Mouse (Mus musculus): ENCODE data around the gene Tank.

Tank gene

DNA sequence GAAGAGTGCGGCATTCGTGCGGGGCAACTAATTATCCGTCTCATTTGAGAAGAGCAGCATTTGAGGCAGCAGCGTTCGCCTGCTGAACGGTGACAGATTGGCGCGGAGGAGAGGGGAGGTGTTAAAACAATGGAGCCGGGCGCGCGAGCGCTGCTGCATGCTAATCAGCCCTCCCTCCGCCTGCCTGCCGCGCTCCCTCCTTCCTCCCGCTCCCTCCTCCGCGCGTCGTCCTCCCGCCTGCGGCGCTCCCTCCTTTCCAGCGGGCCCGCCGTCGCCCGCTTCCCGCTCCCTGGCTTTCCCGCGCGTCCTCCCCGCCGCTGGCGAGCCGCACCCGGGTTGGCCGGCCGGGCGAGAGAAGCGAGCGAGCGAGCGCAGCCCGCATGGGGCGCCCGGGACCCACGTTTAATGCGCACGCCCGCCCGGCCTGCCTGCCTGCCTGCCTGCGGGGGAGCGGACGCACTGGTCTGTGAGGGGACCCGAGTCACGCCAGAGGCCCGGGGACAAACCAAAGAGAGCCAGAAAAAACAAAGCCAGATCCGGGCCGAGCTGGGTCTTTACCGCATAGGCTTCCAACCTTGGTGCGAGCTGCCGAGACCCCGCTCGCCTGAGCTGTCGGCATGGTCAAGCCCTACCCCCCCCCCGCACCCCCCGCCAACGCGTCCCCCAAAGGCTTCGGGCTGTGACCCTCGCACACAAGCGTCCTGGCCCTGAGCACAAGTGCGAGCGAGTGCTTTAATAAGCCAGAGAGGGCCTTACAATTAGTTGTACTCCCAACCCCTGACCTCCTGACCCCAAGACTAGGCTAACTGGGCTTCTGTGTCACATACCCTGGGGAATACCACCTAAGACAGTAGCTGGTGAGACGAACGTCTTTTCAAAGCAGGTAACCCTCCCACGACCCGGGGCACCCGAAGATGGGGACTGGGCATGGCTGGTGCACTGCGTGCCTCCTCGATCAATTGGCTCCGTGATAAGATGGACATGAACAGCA is 78.3 kb downstream of the Tank start:
- no peak for DNase-seq (ENCODE audit: low spot score)

DNA sequence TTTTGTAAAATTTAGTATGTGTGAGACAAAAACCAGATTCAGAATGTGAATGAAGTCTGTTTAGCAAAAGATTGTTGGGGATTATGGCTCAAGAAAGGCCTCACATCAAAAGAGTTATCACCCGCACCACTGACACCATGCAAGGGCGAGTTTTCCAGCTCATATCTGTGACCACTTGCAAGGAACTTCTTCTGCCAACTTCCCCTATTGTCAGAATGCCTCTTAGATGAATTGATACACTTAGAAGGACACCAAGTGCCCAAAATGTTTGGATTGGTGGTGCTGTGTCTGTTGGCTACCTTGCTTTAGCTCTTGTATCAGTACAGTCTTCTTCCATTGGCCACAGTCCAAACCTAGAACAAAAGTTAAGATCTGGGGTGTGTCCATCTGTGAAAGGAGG is 80.9 kb downstream of the Tank start:
- DNase-seq (ENCODE audit: low spot score), result no peak

DNA sequence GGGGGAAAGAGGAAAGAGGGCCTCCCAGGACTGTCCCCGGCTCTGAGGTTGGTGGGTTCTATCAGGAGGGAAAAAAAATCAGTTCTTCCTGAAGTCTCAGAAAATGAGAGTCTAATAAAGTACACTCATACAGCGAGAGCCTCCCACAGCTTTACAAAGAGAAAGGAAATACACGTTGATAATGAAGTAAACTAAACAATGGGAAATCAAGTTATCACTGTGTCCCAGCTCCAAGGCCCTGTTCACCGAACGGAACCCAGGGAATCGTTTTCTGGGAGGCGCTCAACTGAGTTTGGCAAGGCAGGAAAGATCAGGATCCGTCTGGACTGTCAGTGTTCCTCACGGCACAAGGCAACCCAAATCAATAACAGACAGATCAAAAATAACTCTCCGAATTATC is 84.4 kb downstream of the Tank start:
- DNase-seq (ENCODE audit: low spot score), result no peak

DNA sequence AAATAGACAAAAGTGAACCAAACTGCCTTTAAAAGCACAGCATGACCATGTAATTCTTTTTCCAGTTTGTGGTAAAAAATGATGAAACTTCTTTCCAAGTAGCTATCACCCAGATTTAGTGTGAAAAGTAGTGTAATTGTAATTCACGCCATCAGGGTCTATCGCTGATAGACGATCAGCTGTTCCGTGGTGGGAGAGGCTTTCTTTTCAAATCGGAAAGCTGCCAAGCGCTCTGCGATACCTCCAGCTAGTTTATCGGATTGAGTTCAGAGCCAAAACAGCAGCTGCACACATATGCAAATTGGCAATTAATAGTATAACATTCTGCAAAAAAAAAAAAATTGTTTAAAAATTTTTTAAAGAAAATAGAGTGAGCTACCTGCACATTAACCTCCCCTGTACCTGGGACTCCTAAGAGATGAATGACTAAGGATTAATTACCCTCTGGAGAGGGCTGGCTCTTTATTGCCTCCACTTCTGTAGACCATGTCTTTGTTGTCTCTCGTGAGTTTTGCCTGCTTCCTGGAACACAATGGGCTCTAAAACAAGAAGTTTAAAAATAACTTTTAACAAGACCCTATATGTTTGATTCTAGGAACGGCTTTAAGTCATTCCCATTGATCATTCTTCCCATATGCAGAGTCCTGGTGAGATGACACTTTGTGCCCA is 85.3 kb downstream of the Tank start:
- DNase-seq (ENCODE audit: low spot score), result no peak

DNA sequence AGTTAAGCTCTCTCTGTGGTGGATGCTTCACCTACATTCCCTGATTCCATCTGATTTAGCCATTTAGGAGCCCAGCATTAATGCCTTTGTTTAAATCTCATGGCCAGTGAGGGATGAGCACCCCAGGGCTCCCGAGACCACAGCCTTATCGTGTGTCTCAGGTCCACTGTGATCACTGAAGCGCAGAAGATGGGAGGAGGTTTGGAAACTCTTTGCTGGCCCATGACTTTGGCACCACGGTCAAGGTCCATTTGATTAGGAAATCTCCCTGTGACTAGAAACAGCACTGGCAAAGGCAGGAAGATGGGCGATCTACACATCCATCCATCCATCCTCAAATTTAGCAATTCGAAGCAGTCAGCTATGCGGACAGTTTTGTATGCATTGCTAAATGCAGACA is 89.0 kb downstream of the Tank start:
- no peak for DNase-seq (ENCODE audit: low spot score)

DNA sequence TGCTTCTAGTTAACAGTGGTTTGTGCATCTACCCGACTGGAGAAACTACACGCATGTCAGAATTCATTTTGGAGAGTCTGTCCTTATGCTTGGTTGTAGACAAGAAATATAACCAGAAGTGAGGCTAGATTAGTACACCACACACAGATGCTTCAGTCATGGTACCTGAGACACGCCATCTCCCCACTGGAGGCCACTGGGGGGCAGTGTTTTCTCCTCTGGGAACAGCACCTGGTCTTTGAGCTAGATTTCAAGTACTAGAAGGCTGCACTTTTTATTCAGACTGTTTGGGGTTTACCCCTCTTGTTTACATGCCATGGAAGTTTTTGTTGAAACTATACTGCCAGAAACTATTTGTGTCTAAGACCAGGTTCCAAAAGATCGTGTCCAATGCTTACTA is 89.9 kb downstream of the Tank start:
- no peak for DNase-seq (ENCODE audit: low spot score)

DNA sequence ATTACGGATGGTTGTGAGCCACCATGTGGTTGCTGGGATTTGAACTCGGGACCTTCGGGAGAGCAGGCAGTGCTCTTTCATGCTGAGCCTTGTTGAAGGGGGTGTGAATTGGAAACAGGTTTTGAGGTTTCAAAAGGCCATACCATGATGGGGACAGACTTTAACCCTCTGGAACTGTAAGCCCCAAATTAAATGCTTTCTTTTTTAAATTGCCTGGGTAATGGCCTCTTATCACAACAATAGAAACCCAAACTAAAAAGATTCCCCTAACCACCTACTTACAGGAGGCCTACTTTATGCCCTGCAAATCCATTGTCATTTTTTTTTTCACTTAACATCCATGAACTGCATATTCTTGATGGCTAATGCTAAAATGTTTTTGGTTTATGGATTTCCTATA is 96.2 kb downstream of the Tank start:
- DNase-seq (ENCODE audit: low spot score), result no peak

DNA sequence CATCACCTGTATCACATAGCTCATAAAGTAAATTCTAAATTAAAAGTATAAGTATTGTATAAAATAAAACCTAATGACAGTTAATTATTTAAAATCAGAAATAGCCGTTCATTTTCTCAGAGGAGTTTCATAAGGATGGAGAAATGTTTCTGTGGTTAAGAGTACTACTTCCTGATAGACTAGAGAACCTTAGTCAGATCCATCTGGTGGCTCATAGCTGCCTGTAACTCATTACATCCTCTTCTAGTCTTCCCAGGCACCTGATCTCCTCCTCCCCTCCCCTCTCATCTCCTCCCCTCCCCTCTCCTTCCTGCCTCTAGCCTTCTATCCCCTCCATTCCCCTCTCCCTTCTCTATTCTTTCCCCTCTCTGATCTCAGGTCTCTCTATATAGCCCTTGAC is 103.2 kb downstream of the Tank start:
- DNase-seq (ENCODE audit: low spot score), result no peak

DNA sequence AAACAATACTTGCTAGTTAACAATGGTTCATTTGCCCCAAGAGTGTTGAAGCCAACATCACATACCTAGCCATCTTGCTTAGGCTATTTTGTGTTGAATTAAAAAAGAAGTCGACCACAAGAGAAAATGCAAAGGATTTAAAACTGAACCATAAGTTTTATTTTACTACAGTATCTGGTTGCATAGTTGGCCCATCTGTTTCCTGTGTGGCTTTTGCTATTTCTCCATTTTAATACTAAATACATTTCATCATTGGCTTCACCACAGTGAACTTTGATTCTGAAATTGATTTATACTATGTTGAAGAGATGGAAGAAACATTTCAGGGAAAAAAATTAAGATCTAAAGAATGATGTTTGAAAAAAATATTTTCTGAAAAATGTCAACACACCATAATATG is 108.1 kb downstream of the Tank start:
- DNase-seq (ENCODE audit: low spot score), result no peak

DNA sequence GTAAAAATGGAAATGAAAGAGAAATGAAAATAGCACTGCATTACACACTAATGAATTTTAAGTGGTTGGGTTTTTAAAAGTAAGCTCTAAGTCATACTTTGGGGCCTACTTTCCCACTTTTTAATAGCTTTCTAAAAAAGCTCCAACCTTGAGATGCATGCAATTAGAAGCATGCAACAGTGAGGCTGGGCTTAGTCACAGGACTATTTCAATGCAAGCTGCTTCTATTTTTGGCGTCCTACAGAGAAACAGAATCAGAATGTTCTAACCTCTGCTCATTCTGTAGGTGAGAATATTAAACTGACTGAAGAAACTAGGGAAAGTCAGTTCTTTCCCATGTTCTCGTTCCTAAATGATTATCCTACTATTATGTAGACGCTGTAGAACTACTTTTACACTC is 110.7 kb downstream of the Tank start:
- no peak for DNase-seq (ENCODE audit: low spot score)

Data from urinary bladder, postnatal 10 days (tissue).